Mouse (Mus musculus) thymus, postnatal 25 days (tissue): Measurements from ENCODE around the gene Acta2.

ENCODE experiments used
- DNase-seq: peaks from one replicate; pipeline ENCODE4 v3.0.0; 2022

Gene Acta2

DNA sequence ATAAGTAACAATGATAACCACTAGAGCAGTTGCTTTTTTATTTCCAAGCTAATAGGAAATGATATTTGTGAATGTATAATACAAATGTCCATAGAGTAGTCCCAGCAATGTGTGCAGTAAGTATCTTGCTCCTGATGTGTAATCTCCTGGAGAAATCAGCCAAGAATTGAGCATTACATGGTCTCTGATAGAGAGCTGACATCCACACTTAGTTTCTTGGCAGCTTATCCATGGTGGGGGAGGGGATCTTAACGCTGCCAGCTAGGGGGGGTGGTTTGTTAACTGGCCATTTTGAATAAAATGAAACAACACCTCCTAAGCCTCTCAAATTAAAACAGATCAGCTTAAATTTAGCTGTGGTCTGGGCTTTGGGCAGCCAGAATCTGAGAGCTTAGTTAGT lies 13.6 kb upstream of the Acta2 start:
- no peak for DNase-seq

DNA sequence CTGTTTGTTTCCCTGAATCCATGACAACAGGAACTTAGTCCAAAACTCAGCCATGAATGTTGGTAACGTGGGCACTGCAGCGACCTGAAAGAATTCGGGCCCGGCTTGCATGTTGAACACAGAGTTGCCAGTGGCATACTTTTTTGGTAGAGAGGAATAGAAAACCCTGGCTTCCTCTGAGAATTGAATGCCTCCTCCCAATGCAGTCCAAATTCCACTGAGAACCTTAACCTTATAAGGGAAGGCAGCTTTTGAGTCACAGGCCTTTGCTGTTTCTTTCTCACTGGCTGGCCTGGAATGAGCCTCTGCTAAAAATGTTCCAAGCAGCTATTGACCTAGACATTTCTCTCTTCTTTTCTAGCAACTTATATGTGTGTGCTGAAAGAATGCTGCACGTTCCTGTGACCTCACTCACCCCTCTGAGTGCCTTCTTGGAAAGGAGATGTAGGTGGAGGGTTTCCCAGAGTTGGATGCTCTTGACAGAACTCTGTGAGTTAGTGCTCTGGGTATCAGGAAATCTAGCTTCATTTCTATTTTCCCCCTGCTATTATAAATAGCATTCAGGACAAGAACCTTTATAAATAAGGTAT lies 10.3 kb upstream of the Acta2 start:
- DNase-seq = no peak

DNA sequence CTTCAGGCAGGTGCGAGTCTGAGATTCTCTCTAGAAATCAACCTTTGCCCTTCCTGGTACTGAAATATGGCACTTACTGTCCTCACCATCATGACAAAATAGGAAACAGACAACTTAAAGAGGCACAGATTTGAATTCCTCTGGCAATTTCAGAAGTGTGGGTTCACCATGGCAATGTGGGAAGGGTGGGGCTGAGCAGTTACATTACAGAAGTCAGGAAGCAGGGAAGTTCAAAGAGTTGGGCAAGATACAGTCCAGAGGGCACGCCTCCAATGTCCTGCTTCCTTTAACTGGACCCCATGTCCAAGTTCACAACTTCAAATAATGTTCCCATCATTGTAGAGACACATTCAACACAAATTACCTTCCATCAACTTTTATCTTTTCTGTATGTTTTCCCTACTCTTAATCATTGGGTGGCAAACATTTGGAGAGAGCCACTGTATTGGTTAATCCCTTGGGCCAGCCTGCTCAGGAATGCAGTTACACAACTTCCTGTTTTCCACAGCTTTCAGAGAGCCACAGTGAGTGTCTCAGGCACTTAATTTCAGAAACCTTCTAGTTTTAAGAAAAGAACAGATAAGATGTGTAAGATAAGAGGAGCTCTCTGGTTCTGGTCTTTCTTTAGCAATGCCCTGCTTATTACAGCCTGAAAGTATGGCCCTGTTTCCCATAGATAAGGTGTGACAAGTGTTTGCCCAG lies 7.0 kb upstream of the Acta2 start:
- no peak for DNase-seq

DNA sequence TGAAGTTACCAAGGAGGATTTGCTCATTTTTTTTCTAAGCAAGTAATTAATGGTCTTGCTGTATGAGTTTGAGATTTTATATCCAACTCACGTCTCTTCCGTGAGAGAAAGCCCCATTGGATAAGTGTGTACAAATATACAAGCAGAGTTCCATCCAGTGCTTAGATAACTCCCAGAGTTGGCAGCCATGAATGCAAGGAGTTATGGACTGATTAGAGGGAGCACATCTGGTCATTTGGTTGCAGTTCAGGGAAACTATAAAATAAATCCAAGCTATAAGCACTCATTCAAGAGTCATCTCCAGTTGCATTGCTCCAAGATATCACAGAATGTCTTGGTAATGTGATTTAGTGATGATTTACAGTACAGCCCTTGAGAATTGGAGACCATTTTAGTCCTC lies 1.5 kb upstream of the Acta2 start:
- no peak for DNase-seq

DNA sequence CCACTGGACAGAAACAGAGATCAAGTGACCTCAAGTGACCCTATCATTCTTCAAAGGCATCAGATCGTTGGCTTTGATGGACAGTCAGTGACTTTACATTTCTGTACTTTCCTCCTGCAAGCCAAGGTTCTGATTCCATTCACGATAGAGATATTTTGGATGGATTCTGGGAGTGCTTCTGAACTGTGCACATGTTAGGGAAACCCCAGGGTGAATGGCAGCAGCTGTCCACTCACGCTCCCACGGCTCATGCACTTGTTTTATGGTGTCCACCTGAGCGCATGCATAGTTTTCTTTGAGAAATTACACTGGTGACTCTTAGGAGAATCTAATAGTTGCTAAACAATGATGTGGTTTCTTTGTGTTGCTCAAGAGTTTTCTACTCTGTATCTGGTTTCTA lies 759 bp upstream of the Acta2 start:
- DNase-seq = no peak

DNA sequence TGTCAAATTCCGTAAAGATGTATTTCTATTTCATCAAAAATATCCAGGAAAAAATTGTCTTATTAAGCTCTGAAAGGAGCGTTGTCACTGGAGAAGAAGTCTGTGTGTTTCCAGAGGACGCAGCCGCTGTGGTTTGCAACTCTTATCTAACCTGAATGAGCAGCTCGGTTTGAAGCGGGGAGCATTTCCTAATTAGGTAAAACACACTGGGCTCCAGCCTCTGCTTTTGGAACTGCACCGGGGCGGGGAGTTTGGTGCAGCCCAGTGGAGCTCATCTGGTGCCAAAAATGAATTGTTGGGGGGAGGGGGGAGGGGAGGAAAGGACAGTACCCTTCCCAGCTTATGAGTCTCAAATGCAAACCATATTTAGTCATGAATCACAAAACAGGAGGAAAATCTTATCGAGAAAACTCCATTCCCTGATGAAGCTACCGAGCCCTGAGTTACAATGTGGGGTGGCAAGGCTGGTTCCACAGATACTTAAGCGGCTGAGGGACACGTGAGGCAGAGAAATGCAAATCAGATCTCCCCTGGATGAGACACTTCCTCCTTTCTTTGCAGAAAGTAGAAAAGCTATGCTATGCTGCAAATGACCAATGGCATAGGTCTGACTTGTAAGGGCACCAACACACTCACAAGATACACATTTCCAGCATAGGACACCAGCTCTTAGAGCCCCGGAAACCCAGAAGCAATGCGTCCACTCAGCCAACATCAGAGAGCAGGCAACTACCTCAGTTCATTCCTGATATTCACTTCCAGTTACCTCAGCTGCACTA lies 1.1 kb downstream of the Acta2 start:
- DNase-seq = peak; percentile 36

DNA sequence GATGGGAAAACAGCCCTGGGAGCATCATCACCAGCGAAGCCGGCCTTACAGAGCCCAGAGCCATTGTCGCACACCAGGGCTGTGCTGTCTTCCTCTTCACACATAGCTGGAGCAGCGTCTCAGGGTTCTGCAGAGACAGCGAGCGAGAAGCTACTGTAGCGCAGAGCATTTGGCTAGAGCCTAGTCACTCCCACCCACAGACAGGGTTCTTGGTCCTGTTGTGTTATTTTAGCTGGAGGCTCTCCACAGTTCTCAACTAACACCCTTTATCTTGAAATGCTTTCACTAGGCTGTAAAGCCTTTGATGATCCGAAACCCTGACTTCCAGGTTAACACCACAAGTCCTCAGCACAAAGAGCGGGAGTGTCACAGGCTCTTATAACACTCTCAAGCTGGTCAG lies 2.9 kb downstream of the Acta2 start:
- DNase-seq = no peak

DNA sequence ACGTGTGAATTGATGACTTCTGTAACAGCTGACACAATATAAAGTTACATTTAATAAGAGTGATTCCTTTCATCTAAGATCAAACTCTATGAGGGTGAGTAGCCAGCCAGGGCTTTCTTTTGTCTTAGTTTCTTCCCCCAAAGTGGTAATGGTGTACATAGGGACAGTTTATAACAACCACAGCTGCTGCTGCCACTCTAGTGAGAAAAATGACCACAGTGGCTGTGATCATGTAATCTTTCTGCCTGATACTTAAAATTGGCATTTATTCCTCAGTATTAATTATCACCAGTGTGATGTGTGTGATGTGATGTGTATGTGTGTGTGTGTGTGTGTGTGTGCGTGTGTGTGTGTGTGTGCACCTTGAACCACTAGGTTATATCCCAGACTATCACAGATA lies 3.5 kb downstream of the Acta2 start:
- no peak for DNase-seq

DNA sequence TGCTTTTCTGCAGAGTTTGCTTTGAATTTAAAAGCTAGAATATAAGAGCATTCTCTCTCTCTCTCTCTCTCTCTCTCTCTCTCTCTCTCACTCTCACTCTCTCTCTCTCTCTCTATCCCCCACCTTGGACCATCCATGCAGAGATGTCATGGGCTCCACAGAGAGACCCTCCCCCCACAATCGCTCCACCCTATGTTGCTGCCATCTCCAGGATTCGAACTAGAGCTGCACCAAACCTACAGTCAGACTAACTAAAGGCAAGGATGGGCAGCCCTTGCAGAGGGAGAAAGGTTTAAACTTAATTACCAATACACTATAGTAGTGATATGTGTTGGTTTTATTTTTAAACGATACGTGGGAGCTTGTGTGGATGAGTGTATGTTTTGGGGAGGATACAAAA lies 4.8 kb downstream of the Acta2 start:
- DNase-seq = no peak

DNA sequence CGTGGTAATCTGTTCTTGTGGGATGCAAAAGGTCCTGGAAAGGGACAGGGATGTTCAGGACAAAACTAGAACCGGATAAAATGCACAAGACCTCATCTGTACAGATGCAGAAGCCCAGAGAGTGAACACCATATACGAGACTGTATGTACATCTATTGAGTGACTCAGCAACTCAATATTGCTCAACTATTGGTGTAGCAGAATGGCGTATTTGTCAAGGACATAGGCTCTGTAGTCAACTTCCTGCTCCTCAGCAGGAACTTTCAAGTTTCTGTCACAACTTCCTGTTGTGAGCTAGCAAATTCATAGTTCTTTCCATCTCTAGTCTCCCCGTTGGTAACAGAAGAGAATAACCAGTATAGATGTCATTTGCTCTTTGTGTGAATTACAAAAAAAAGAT lies 6.8 kb downstream of the Acta2 start:
- no peak for DNase-seq

DNA sequence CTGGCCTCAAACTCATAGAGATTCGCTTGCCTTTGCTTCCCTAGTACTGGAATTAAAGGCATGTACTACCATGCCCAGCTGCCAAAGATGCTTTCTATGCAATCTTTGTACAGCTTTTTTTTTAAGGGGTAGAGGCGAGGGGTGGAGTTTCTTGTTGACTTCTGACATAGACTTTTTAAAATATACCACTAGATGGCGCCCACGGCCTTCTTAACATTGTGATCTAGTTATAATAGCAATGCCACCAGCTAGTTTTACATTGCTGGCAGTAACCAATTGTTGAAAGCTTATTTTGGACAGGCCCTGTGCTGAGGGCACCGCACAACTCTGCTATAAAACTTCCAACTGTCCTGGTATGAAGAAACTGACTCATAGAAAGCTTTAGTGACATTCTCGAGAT lies 11.3 kb downstream of the Acta2 start:
- DNase-seq = peak; percentile 71

DNA sequence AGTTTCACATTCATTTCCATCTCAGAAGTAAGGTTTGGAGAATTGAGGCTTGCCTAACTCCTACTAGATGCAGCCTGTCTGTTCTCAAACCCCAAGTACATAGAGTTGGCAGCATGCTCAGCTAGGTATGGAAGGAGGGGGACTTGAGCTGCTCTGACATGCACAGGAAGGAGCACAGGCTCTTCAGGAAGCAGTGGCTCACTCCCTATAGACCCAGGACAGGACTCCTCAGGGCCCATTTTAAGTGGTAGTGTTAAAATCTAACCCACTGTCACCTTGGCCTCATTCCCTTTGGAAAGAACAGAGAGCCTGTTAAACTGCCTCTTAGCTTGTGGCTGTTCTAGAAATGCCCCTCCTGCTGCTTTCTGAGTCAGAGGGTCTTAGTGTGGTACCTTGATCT lies 12.5 kb downstream of the Acta2 start:
- DNase-seq = no peak

DNA sequence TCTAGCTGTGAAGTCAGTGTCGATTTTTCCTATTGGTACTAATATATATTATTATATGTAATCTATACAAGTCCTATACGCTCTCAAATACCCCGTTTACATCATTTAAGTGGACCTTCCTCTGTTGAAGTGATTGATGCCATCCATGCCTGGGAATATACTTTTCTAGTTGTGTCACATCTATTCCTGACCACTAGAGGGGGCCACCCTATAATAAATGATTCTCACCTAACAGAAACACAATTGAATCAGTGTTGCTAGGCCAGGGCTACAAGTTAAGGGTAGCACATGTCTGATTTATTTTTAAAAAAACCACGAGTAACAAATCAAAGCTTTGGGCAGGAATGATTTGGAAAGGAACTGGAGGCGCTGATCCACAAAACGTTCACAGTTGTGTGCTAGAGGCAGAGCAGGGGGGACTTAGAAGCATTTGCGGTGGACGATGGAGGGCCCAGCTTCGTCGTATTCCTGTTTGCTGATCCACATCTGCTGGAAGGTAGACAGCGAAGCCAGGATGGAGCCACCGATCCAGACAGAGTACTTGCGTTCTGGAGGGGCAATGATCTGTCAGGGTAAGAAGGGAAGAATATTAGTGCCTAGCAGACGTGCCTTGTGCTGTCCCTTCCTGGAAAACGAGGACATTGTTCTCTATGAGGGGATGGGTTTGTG lies 14.0 kb downstream of the Acta2 start:
- DNase-seq = no peak

DNA sequence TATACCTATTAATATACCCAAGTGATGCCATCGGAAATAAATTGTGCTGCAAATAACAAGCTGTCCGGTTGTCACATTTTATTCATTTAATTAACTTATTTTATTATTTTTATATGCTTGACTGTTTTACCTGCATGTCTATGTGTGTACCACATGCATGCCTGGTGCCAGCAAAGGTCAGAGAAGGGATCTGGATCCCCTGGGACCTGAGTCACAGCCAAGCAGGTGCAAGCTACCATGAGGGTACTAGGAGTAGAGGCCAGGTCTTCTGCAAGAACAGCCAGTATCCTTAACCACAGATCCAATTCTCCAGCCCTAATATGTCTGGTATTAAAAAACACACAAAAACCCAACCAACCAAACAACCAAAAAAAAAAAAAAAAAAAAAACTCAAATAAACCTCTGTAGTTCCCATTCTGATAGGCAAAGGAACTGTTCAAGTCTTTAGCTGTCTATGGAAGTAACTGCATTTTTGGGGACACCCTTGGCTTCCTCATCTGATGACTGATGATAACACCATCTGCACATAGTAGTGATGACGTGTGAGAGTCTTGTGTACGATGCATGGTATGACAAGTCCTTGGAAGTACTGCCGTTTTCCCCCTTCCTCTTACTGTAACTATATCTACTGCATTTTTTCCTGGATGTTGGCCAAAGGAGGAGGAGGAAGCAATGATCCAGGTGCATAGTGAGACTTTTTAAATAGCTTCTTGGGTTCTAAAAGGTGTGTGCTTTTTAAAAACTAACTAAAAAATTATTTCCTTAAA lies 14.9 kb downstream of the Acta2 start:
- DNase-seq = no peak

DNA sequence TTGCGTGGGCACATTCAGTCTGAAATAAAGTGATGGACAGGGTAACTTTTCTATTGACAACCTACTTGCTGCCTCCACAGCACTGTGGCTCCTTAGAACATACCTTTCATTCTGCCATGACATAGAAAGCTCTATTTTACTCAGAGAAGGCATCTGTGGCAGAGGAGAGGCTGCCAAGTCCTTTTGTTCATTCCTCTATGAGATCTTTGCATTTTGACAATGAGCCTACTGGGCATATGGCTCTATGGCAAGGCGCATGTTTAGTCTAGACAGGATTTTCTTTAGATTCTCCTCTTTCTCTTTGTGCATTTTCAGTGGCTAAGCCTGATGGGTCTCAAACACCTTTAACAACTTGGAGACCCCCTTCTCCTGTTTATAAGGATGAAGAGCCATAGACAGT lies 17.6 kb downstream of the Acta2 start:
- DNase-seq = no peak

DNA sequence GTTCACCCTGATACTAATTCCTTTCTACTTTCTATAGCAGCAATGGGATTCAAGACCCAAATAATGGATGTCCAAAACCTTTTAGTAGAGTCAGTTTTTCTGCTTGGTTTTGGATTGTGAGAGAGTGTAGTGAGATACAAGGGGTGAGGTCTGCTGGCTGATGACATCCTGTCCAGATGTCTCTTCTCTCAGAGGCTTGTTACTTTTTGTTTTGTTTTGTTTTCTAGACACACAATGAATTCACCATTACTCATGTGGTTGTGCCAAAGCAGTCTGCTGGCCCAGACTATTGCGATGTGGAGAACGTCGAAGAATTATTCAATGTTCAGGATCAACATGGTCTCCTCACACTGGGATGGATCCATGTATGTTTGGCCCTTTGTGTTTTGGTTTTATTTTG lies 19.3 kb downstream of the Acta2 start:
- DNase-seq = no peak

DNA sequence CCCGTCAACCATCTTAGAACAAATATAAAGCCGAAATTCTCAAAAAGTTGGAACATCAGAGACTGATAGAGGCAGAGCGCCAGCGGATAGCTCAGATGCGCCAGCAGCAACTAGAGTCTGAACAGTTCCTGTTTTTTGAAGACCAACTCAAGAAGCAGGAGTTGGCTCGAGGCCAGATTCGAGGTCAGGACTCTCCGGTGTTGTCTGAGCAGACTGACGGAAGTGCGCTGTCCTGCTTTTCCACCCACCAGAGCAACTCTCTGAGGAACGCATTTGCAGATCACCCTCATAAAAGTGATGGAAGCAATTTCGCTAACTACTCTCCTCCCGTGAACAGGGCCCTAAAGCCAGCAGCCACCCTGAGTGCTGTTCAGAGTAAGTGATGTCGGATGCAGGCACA lies 21.4 kb downstream of the Acta2 start:
- no peak for DNase-seq

DNA sequence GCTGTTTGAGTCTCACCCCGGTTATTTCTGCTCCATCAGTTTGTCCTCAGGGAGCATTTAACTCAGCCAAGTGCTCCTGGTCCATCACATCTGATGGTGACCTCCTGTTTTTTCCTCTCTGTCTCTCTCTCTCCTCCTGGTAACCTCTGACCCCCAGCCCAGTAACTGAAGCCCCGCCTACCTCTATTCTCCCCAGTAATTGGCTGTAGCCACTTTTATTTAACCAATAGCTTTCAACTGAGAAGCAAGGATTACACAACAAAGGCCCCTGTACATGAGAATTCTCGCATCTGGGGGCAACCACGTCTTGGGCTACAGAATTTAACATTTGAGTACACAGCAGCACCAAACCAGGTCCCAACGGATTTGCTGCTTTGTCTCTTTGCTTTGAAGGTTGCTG lies 23.1 kb downstream of the Acta2 start:
- no peak for DNase-seq

DNA sequence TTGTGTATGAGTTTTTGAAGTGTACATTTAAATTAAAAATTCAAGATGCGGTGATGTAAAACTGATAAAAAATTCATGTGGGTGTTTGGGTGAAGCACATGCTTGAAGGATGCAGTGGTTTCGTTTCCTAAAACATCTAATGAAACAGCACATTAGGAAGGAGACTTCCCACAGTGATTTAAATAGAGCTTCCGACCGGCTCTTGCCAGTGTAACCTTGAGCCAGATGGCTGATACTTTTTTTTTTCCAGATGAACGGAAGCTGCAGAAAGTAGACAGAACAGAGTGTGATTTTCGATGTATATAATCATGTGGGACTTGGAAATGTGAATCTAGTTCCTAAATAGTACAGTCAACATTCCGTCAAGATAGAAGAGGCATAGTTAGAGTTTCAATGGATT lies 23.8 kb downstream of the Acta2 start:
- DNase-seq = no peak

DNA sequence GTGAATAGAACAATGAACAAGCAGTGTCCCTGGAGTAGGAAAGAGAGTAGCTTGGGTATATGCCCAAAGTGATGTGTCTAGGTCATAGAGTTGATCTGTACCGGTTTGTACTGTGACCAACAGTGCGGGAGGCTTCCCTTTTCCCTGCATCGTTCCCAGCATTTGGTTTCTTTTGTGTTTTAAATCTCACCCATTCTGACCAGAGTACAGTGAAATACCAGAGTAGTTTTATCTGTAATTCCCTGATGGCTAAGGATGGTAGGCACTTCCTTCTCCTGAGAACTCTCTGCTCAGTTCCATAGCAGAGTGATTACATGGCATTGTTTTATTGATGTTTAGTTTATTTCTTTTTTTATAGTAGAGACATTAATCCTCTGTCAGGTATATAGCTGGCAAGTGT lies 32.6 kb downstream of the Acta2 start:
- DNase-seq = no peak

DNA sequence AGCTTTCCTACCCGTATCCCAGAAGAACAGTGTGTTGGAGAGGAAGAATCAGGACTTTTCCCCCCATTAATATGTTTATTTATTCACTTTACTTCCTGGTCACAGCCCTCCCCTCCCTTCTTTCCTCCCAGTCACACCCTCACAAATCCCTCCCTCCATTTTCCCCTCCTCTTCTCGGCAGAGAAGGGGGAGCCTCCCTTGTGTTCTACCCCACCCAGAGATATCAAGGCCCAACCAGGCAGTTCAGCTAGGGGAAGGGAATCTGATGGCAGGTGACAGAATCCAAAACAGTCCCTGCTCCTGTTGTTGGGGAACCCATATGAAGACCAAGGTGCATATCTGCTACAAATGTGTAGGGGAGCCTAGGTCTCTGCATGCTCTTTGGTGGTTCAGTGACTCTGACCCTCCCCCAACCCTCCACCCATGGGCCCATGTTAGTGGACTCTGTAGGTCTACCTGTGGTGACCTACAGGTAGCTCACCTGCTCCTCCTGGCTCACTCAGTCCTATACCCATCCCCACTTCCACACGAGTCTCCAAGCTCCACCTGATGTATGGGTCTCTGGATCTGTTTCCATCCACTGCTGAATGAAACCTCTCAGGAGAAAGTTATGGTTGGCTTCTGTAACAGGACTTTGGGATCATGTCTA lies 34.5 kb downstream of the Acta2 start:
- DNase-seq = no peak

DNA sequence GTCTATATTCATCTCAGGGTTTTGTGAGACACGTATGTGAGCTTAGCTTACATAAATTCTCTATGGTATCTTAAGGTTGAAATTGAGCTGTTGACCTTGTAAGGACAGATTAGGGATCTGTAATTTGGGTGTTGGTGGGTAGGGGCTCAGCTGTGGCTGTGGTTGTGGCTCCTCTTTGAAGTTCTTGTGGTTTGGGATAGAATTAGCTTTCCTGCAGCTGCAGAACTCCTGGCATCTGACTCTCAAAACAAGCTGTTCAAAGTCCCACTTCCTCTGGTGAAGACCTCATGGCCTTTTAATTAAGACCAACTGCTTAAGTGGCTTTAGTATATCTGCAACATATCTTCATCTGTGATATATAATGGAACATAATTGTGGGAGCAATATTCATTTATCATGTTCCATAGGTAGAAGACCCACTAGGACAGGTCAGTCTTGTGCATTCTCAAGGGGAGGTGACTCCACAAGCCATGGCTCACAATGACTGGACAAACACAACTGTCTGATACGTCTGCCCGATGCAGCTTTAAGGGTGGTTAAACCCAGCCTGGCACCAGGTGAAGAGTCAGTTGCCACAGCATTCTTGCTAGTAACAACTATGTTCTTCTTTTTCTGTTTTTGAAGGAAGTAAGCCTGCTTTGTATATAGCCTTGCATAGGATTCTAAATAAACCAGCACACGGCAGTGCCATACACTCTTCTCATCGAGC lies 36.0 kb downstream of the Acta2 start:
- DNase-seq = peak; percentile 61
